Mouse (Mus musculus): ENCODE measurements around the gene Jph3.

- TF ChIP-seq GATA1 (IDR thresholded peaks at IDR 0.05; ENCODE audit: low read length) (no peak), TAL1 (IDR thresholded peaks at IDR 0.05; ENCODE audit: low read length) (no peak)
These were observed 11.4 kb upstream of the Jph3 start for GRCm38 (mm10) chr8:121717982-121718425.

All from erythroblast, embryonic 14.5 days (primary cell).